Mouse (Mus musculus) CH12F3 (cell line): Measurements from ENCODE around the gene D6Ertd527e.

Source experiments
- in situ Hi-C: fragments of 300-500 bp; cut with MboI; formaldehyde crosslinking; loops from 2 replicates; pipeline ENCODE4 v1.14.3; 2020; ENCODE audit warnings: low sequenced_read_pairs

Gene D6Ertd527e

GRCm38 (mm10) chr6:87103314-87103713, 1.2 kb upstream of the D6Ertd527e start:
- in situ Hi-C loops = loop anchor here (10.0 kb wide), 2 partner anchors 171 to 221 kb away; no protein-coding TSS in a partner anchor

DNA sequence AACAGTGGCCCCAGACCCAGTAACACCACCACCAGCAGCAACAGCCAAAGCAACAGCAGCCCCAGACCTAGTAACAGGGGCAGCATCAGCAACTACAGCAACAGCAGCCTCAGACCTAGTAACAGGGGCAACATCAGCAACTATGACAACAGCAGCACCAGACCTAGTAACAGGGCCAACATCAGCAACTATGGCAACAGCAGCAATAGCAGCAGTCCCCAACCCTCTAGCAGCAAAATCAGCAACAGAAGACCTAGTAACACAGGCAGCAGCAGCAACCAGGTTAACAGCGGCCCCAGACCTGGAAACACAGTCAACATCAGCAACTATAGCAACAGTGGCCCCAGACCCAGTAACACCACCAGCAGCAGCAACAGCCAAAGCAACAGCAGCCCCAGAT, 6.9 kb downstream of the D6Ertd527e start:
- in situ Hi-C loops = no loop called here

DNA sequence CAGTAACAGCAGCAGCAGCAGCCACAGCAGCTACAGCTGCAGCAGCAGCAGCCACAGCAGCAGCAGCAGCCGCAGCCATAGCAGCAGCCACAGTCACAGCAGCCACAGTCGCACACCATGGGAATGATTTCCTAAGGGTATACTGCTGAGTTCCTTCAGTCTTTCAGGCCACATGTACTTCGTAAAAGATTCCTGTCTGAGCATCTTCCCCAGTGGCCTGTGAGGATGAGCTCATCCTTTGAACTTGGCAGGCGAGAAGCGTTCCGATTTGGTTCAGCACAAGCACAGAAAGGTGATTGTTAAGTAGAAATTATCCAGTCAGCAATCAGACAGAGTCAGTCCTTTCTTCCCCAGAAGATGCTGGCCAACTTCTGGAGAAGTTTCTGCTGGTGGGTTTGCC, 7.6 kb downstream of the D6Ertd527e start:
- in situ Hi-C loops = no loop called here

DNA sequence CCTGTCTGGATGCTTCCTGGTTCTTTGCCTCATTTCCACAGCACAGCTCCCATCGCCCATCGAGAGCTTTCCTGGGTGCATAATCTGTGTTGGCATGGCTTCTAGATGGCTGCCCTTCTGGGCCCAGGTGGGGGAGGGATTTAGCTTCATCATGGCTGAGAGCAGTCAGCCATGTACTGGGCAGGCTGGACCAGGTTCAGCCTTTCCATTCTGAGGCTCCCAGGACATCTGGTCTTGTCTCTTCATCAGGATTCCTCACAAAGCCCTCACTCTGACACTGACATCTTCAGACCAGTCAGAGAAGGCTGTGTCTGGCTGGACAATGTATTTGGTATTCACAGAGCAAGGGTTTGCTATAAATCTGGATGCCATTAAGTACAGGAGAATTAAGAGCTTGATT, 11.4 kb downstream of the D6Ertd527e start:
- in situ Hi-C loops = no loop called here

GRCm38 (mm10) chr6:87116596-87116995, 12.1 kb downstream of the D6Ertd527e start:
- in situ Hi-C loops = no loop called here

DNA sequence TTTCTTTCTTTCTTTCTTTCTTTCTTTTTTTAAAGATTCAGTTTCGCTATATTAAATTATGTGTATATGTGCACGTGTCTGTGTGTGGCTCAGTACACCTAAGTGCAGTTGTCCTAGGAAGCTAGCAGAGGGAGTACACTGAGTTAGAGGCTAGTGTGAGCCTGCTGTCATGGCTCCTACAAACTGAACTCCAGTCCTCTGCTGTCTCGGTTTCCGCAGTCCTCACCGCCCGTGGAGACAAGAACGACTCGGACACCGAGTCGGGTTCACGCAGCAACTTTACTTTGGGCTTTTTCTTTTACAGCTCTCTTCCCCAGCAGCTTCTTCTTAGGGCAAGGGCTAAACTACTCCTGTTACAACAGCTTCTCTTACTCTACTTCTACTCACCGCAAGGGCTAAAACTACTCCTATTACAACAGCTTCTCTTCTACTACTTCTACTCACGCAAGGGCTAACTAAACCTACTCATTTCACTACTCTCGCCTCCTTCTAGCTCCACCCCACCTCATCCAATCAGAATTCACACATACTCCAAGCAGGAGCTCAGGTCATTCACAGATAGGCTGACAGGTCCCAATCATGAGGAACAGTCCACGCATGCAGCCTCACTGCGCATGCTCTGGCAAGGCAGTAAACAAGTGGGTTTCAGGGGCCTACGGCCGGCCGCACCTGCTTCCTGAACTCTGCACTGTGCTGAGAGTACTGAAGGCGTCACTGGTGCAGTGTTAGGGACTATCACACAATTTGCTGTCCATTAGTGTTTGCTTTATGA, 14.7 kb downstream of the D6Ertd527e start:
- in situ Hi-C loops = no loop called here

GRCm38 (mm10) chr6:87119975-87120374, 15.4 kb downstream of the D6Ertd527e start:
- in situ Hi-C loops = no loop called here

GRCm38 (mm10) chr6:87120661-87121060, 16.1 kb downstream of the D6Ertd527e start:
- in situ Hi-C loops = no loop called here

GRCm38 (mm10) chr6:87121961-87122360, 17.4 kb downstream of the D6Ertd527e start:
- in situ Hi-C loops = no loop called here

GRCm38 (mm10) chr6:87123406-87123805, 18.9 kb downstream of the D6Ertd527e start:
- in situ Hi-C loops = no loop called here

GRCm38 (mm10) chr6:87123973-87124372, 19.4 kb downstream of the D6Ertd527e start:
- in situ Hi-C loops = no loop called here

- in situ Hi-C loops = no loop called here
These were observed 22.7 kb downstream of the D6Ertd527e start for GRCm38 (mm10) chr6:87127049-87127753.

- in situ Hi-C loops = no loop called here
These were observed 25.3 kb downstream of the D6Ertd527e start for GRCm38 (mm10) chr6:87129861-87130260.

GRCm38 (mm10) chr6:87130628-87131027, 26.1 kb downstream of the D6Ertd527e start:
- in situ Hi-C loops = no loop called here

- in situ Hi-C loops = no loop called here
These were observed 26.5 kb downstream of the D6Ertd527e start for GRCm38 (mm10) chr6:87131078-87131477.

- in situ Hi-C loops = no loop called here
These were observed 29.0 kb downstream of the D6Ertd527e start for GRCm38 (mm10) chr6:87133520-87133919.

GRCm38 (mm10) chr6:87133966-87134546, 29.5 kb downstream of the D6Ertd527e start:
- in situ Hi-C loops = no loop called here

DNA sequence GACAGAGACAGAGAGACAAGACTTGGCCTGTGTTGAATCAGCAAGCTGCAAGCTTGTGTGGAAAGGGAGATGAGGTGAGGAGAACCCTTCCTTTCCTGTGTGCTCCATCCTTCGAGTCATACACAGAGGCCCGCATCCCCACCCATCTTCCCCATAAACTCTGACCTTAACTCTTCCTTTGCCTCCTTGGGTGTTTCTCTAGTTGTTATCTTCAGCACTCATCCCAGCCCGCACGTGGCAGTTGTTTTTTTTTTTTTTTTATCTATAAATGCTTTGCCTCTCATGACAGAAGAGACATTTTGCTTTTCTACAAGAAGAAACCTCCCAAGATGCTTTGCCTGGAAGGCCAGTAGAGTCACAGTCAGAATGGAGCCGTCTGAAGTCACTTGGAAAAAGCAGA, 33.9 kb downstream of the D6Ertd527e start:
- in situ Hi-C loops = no loop called here

GRCm38 (mm10) chr6:87139796-87140553, 35.4 kb downstream of the D6Ertd527e start:
- in situ Hi-C loops = no loop called here

DNA sequence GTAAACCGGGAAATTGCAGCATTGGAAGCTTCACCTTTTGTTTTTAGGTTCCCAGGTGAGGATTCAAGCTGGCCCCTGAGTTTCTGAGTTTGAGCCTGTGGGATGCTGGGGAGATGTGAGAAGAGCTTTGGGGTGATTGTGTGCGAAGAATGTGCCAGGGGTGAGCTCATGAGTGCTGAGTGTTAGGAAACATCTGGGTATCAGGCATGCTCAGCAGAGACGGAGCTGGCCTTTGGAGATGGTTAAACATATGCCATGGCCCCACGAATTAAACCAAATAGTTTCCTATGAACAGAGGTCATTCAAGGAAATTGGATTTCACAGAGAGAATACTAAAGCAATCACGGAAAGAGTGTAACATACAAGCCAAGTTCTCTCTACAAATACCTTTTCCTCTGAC, 37.7 kb downstream of the D6Ertd527e start:
- in situ Hi-C loops = no loop called here

DNA sequence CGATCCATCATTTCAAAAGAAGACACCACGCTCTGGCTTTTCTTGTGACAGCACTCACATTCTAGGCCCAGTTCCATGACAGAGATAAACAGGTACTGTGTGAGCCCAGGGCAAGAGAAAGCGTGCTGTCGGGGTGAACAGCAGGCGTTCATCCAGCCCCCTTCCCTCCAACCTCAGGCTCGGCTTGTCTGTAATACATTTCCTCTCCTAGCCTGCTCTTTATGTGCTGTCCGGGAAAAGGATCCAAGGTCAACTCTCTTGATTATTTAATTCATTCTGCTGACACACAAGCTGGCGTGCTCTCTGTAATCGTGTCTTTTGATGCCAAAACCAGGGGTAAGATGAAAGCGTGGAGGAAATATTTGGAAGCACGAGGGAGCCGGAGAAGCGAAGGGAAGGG, 39.0 kb downstream of the D6Ertd527e start:
- in situ Hi-C loops = no loop called here
